Mouse (Mus musculus) megakaryocyte, embryonic 14.5 days (primary cell): Measurements from ENCODE around the gene 4931429L15Rik.

Source experiments
- FLI1 ChIP-seq: IDR thresholded peaks from 2 replicates; pipeline ENCODE4 v1.6.1; 2012; ENCODE audit warnings: low read length, inconsistent platforms, mixed read lengths
- GATA1 ChIP-seq: IDR thresholded peaks from 3 replicates; pipeline ENCODE4 v1.6.1; 2012; ENCODE audit warnings: mixed read lengths, low read length, inconsistent platforms, borderline replicate concordance

DNA sequence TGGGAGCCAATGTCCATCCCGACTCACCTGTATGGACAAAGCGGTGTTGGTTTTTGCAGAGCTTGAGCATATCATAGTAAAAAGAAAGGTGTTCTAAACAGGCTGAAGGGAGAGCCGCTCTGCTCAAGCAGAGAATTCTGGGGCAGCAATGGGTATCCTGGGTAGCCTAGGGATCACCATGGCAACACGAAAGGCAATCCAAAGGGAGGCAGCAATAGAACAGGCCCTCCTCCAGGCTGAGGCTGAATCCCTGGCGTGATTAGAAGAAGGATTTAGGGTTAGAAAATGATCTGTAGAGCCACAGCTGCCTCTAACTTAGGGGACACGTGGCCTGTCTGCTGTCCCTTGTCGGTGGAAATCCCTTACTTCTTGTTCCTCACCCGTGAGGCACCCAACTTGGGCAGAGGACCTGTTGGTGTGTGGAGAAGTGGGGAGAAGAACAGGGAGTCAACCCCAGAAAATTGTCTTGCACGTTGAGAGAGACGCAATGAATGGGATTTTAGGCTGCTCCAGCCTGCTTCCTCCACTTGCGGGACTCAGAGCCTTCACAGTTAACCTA lies 3.9 kb downstream of the 4931429L15Rik start:
- TF ChIP-seq FLI1 (no peak), GATA1 (no peak)
